26 mouse cellular contexts compared by ENCODE assay signal in the genomic region with DNA sequence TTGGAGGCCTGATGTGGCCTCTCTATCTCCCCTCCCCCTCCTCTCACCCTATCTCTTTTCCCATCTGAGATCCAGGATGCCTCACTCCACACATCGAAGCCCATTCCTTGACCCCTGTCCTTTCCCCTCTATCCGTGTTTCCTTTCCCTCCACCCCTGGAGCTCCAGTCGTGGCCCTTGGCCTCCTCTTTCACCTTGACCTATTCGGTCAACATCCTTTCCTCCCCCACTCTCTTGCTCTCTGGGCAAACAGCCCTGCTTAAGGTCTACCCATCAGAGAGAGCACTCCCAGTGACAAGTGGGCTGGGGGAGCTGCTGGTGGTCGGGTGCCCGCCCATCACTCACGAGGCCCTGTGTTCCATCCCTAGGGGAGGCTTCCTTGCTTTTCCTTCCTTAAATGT. TPM values are rescaled to one million over a fixed set of nuclear protein-coding genes. Genes with fewer than 3 reads are reported as not detected.
"Had no signal": no experiment of that assay in that cellular context is flagged by ENCODE, and none has a peak within 500 bp of the region (broad histone marks: within the 10 kb centered on the region; RNA-seq: fewer than 3 reads in every experiment).

No protein-coding gene starts in this region.

- H3K9ac ChIP-seq: liver, embryonic 12.5 days; liver, embryonic 15.5 days; lung, embryonic 15.5 days; neural tube, embryonic 12.5 days; neural tube, embryonic 15.5 days; stomach, embryonic 15.5 days had no signal

- DNase-seq: kidney, adult 18-20 months; kidney, adult 9 months; kidney, postnatal 14 days; kidney, postnatal 4 days; left cerebral cortex, postnatal 4 days; lung, adult 18-20 months; lung, postnatal 10 days; lung, postnatal 36 days; midbrain, embryonic 14.5 days; right cerebral cortex, adult 18-20 months; right cerebral cortex, postnatal 14 days; right cerebral cortex, postnatal 4 days; thymus, adult 2 months; thymus, postnatal 14 days; thymus, postnatal 4 days had no signal

- H3K36me3 ChIP-seq: stomach, embryonic 15.5 days had no signal

- H3K27ac ChIP-seq: liver, embryonic 12.5 days; liver, embryonic 15.5 days; lung, embryonic 15.5 days; neural tube, embryonic 12.5 days; neural tube, embryonic 15.5 days; stomach, embryonic 15.5 days had no signal

- H3K9me3 ChIP-seq: liver, embryonic 12.5 days; liver, embryonic 15.5 days; lung, embryonic 15.5 days; megakaryocyte, embryonic 14.5 days; midbrain, embryonic 10.5 days; neural tube, embryonic 12.5 days; neural tube, embryonic 15.5 days; stomach, embryonic 15.5 days had no signal

- H3K4me3 ChIP-seq: liver, embryonic 12.5 days; liver, embryonic 15.5 days; lung, embryonic 15.5 days; megakaryocyte, embryonic 14.5 days; midbrain, embryonic 10.5 days; neural tube, embryonic 12.5 days; neural tube, embryonic 15.5 days; stomach, embryonic 15.5 days had no signal

- ATAC-seq: liver, embryonic 12.5 days had no signal

- H3K4me2 ChIP-seq: liver, embryonic 12.5 days; liver, embryonic 15.5 days; lung, embryonic 15.5 days; neural tube, embryonic 12.5 days; neural tube, embryonic 15.5 days; stomach, embryonic 15.5 days had no signal

RNA-seq across cellular contexts. Expression of a gene that starts 6.7 kb away (rescaled TPM):
- polyA plus RNA-seq: kidney, embryonic 16.5 days had no signal

RNA-seq across cellular contexts. Expression of a gene that starts 33.2 kb away (rescaled TPM):
- total RNA-seq: layer of hippocampus, postnatal 14 days; left cerebral cortex, postnatal 4 days had no signal
- polyA plus RNA-seq: kidney, embryonic 16.5 days; liver, embryonic 12.5 days; liver, embryonic 15.5 days; lung, embryonic 15.5 days; midbrain, embryonic 10.5 days; midbrain, embryonic 14.5 days; neural tube, embryonic 12.5 days had no signal

RNA-seq across cellular contexts. Expression of a gene that starts 48.1 kb away (rescaled TPM):
- polyA plus RNA-seq: kidney, embryonic 16.5 days; limb, embryonic 14.5 days; lung, embryonic 15.5 days; midbrain, embryonic 10.5 days had no signal
